Mouse (Mus musculus) layer of hippocampus, adult 8-10 months (tissue): ENCODE measurements around the gene Srd5a1. TPM values are rescaled to one million over a fixed set of nuclear protein-coding genes. Genes with fewer than 3 reads are reported as not detected.
A peak's percentile ranks its signal among the peaks of the same experiment; 100 is the strongest.
"Not testable (repeated sequence)": the region's sequence is repeated elsewhere in the genome, so short reads cannot be mapped to it uniquely, and the experiment has no call there.

Source experiments
- DNase-seq, 2 experiments: peaks; one replicate each; pipeline ENCODE4 v3.0.0; 2022; ENCODE audit warnings: low spot score in 2 of 2
- total RNA-seq, 4 experiments: library from RNA; stranded (reverse); gene quantifications; 2 replicates each; pipeline ENCODE4 v1.2.4; 2022

Gene Srd5a1
- 10 to 100 TPM in 1 of 4 experiments, 1 to 10 TPM in 3; 8.0 to 10.7 (median 8.9) TPM for total RNA-seq

- DNase-seq, result peak; percentile 99
Measured at GRCm38 (mm10) chr13:69611398-69612174, at the start of gene Srd5a1. TSS of gene Srd5a1 (minus strand) at chr13:69611442.

- peak in 1 of 2 experiments; percentile 0 for DNase-seq
Measured at GRCm38 (mm10) chr13:69654508-69654907, 43.3 kb upstream of the Srd5a1 start.

- no peak for DNase-seq
Measured at GRCm38 (mm10) chr13:69646481-69646880, 35.2 kb upstream of the Srd5a1 start.

GRCm38 (mm10) chr13:69645694-69646423 is 34.6 kb upstream of the Srd5a1 start:
- DNase-seq, result no peak

- peak in 1 of 2 experiments; percentile 3 for DNase-seq
Measured at GRCm38 (mm10) chr13:69644427-69645166, 33.4 kb upstream of the Srd5a1 start.

- no peak for DNase-seq
Measured at GRCm38 (mm10) chr13:69643937-69644336, 32.7 kb upstream of the Srd5a1 start.

GRCm38 (mm10) chr13:69642656-69643216 is 31.5 kb upstream of the Srd5a1 start:
- DNase-seq, result no peak

- no peak for DNase-seq
Measured at GRCm38 (mm10) chr13:69641017-69641416, 29.8 kb upstream of the Srd5a1 start.

GRCm38 (mm10) chr13:69640541-69640940 is 29.3 kb upstream of the Srd5a1 start:
- no peak for DNase-seq

- no peak for DNase-seq
Measured at GRCm38 (mm10) chr13:69640126-69640525, 28.9 kb upstream of the Srd5a1 start.

- DNase-seq, result no peak
Measured at GRCm38 (mm10) chr13:69639251-69639650, 28.0 kb upstream of the Srd5a1 start.

- DNase-seq, result no peak
Measured at GRCm38 (mm10) chr13:69638108-69638626, 26.9 kb upstream of the Srd5a1 start.

- no peak for DNase-seq
Measured at GRCm38 (mm10) chr13:69637657-69638056, 26.4 kb upstream of the Srd5a1 start.

- no peak for DNase-seq
Measured at GRCm38 (mm10) chr13:69636816-69637215, 25.6 kb upstream of the Srd5a1 start.

GRCm38 (mm10) chr13:69636375-69636774 is 25.1 kb upstream of the Srd5a1 start:
- no peak for DNase-seq

GRCm38 (mm10) chr13:69635836-69636235 is 24.6 kb upstream of the Srd5a1 start:
- not testable (repeated sequence) for DNase-seq

GRCm38 (mm10) chr13:69633988-69634387 is 22.7 kb upstream of the Srd5a1 start:
- no peak for DNase-seq

GRCm38 (mm10) chr13:69633551-69633950 is 22.3 kb upstream of the Srd5a1 start:
- DNase-seq, result no peak

- peak in 1 of 2 experiments; percentile 1 for DNase-seq
Measured at GRCm38 (mm10) chr13:69631659-69632058, 20.4 kb upstream of the Srd5a1 start.

- DNase-seq, result no peak
Measured at GRCm38 (mm10) chr13:69631111-69631510, 19.9 kb upstream of the Srd5a1 start.

- no peak for DNase-seq
Measured at GRCm38 (mm10) chr13:69630576-69630975, 19.3 kb upstream of the Srd5a1 start.
